Mouse (Mus musculus): ENCODE measurements around the gene Trit1. TPM values are rescaled to one million over a fixed set of nuclear protein-coding genes. Genes with fewer than 3 reads are reported as not detected.
"Not testable (repeated sequence)": the region's sequence is repeated elsewhere in the genome, so short reads cannot be mapped to it uniquely, and the experiment has no call there.

The Trit1 gene
- polyA plus RNA-seq, 1 experiment from 2014 or later, result 16.7 TPM

DNA sequence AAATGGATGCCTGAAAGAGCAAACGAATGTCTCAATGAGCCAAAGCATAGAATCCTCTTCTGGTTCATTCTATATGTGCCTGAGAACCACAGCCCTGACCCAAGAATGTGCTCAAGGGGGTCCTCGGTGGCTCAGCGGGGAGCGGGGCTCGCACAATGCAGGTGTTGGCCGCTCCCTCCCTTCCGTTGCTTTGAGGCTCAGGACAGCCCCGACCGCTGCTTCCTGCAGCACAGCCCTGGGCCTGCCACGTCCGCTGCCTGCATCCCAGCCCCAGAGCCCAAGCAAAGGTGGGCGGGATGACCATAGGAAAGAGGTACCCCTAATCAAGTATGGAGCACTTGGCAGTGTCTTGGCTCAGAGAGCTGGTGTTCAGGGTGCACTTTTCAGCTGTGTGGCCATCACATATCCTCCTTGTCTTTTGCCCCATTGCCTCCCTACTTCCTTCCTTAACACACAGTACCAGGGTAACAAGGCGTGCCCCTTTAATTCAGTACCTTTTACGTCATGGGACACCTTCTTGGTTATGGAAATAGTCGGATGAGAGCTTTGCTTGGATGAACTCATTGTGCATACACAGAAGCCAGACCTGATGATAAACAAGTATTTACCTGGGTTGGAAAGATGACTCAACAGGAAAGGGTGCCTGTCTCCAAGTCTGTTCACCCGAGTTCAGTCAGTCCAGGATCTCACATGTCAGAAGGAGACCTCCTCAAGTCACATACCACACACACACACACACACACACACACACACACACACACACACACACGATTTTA, 32.7 kb upstream of the Trit1 start:
- no peak for ATAC-seq
- 28% methylated on average over 17 of the region's 17 CpGs for WGBS
- no peaks in the 10 kb centered on the region for H3K36me3 ChIP-seq
- H3K27me3 ChIP-seq (replicated peaks), result peaks cover 12% of the 10 kb centered on the region
- H3K4me2 ChIP-seq (replicated peaks), result peak overlapping the region; percentile 25
- no peaks in the 10 kb centered on the region for H3K9me3 ChIP-seq
- no peak overlapping the region for H3K4me3 ChIP-seq (replicated peaks)
- H3K9ac ChIP-seq, result no peak overlapping the region
- H3K27ac ChIP-seq, result no peak overlapping the region
- H3K4me1 ChIP-seq (replicated peaks), result peaks cover 8% of the 10 kb centered on the region; the same call in 1 of the 2 replicates

DNA sequence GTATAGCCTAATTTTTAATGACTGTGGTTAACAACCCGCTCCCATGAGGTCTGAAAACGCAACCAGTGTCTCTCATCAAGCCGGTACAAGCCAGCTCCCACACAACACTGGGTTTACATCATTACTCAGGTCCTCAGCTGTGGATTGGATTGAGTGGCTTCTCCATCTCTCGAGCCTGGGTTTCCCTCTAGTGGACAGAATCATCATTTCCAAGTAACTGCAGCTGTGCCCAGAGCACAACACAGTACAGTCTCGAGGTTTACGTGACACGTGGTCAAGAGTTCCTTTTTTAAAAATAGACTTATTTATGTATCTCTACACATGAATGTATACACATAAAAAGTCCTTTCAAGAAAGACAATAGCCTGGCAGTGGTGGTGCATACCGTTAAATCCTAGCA, 31.3 kb upstream of the Trit1 start:
- Histone ChIP-seq H3K9me3 (no peaks in the 10 kb centered on the region), H3K9ac (no peak overlapping the region), H3K27ac (no peak overlapping the region), H3K4me2 (replicated peaks) (no peak overlapping the region), H3K4me1 (replicated peaks) (peaks cover 8% of the 10 kb centered on the region; the same call in 1 of the 2 replicates), H3K4me3 (replicated peaks) (no peak overlapping the region), H3K27me3 (replicated peaks) (peaks cover 12% of the 10 kb centered on the region), H3K36me3 (no peaks in the 10 kb centered on the region)
- ATAC-seq, result peak; percentile 72
- WGBS, result 31% methylated on average over 8 of the region's 8 CpGs

DNA sequence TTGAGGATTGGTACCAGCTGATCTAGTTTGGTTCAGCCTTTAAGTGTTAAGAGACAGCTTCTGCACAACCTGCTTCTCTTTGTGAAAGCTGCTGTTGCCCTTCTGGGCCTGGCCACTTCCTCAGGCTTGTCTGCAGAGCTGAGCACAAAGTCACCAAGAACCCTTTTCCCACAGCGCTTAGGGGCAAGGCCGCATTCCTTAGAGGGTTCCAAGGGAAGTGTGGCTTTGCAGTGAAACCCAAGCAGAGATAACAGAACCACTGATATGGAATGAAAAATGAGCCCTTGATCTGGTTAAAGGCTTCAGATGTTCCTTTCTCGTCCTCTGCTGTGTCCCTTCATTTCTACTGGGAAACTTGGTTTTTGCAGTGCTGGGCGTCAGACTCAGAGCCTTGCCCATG, 29.0 kb upstream of the Trit1 start:
- H3K27me3 ChIP-seq (replicated peaks), result peaks cover 12% of the 10 kb centered on the region
- no peaks in the 10 kb centered on the region for H3K4me1 ChIP-seq (replicated peaks)
- H3K27ac ChIP-seq, result no peak overlapping the region
- H3K9ac ChIP-seq, result no peak overlapping the region
- H3K9me3 ChIP-seq, result no peaks in the 10 kb centered on the region
- no peak overlapping the region for H3K4me3 ChIP-seq (replicated peaks)
- H3K36me3 ChIP-seq, result no peaks in the 10 kb centered on the region
- no peak overlapping the region for H3K4me2 ChIP-seq (replicated peaks)
- WGBS, result 76% methylated on average over 4 of the region's 4 CpGs
- ATAC-seq, result no peak

DNA sequence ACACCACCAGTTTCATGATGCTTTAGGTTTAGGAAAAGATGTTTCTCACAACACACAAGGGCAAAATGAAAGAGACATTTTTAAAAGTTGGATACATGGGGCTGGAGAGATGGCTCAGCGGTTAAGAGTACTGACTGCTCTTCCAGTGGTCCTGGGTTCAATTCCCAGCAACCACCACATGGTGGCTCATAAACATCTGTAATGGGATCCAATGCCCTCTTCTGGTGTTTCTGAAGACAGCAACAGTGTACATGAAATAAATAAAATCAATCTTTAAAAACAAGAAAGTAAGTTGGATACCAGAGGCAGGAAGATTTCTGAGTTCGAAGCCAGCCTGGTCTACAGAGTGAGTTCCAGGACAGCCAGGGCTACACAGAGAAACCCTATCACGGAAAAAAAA, 28.4 kb upstream of the Trit1 start:
- not testable (repeated sequence) for H3K9me3 ChIP-seq

DNA sequence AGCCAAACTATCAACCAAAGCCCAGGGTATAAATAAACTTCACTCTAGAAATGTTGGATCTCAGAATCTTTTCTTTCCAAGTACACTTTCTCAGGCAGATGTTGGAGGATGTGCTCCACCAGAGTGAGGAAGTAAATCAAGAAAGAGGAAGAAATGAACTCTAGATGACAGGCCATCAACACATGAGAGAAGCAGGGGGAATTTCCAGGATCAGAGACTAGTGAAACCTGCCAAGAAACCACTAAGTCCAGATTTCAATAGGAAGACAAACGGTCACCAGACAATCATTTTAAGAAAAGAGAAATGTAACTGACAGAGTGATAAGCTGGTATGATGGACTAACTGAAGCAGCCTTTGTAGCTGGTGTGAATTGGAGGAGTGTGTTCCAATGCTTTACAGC, 25.2 kb upstream of the Trit1 start:
- Histone ChIP-seq H3K27ac (no peak overlapping the region), H3K4me3 (replicated peaks) (no peak overlapping the region), H3K27me3 (replicated peaks) (no peaks in the 10 kb centered on the region), H3K4me1 (replicated peaks) (peaks cover 6% of the 10 kb centered on the region; the same call in 1 of the 2 replicates), H3K36me3 (no peaks in the 10 kb centered on the region), H3K9me3 (no peaks in the 10 kb centered on the region), H3K9ac (no peak overlapping the region), H3K4me2 (replicated peaks) (no peak overlapping the region)
- ATAC-seq, result no peak
- 81% methylated on average over 1 of the region's 1 CpGs for whole genome bisulfite sequencing

More for the DNA sequence above, 28.4 kb upstream of the Trit1 start:
- not testable (repeated sequence) for H3K27ac ChIP-seq; H3K9ac ChIP-seq; H3K36me3 ChIP-seq; H3K4me2 ChIP-seq (replicated peaks); ATAC-seq; H3K4me3 ChIP-seq (replicated peaks); H3K4me1 ChIP-seq (replicated peaks)
- H3K27me3 ChIP-seq (replicated peaks), result peaks cover 12% of the 10 kb centered on the region
- WGBS, result 59% methylated on average over 3 of the region's 3 CpGs

DNA sequence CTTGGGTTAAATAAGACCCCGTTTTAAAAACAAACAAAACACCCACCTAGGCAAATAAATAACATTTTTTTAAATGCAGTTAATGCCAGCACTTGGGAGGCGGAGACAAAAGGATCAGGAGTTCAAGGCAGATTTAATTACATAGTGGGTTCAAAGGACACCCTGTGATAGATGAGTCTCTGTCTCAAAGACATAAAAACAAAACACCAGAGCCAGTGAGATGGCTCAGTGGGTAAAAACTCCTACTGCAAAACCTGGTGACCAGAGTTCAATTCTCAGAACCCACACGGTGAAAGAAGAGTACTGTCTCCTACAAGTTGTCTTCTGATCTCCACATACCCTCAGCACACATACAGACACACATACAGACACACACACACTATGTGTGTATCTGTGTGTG, 24.1 kb upstream of the Trit1 start:
- 51% methylated on average over 3 of the region's 3 CpGs for WGBS
- ATAC-seq, result no peak
- H3K27ac ChIP-seq, result no peak overlapping the region

DNA sequence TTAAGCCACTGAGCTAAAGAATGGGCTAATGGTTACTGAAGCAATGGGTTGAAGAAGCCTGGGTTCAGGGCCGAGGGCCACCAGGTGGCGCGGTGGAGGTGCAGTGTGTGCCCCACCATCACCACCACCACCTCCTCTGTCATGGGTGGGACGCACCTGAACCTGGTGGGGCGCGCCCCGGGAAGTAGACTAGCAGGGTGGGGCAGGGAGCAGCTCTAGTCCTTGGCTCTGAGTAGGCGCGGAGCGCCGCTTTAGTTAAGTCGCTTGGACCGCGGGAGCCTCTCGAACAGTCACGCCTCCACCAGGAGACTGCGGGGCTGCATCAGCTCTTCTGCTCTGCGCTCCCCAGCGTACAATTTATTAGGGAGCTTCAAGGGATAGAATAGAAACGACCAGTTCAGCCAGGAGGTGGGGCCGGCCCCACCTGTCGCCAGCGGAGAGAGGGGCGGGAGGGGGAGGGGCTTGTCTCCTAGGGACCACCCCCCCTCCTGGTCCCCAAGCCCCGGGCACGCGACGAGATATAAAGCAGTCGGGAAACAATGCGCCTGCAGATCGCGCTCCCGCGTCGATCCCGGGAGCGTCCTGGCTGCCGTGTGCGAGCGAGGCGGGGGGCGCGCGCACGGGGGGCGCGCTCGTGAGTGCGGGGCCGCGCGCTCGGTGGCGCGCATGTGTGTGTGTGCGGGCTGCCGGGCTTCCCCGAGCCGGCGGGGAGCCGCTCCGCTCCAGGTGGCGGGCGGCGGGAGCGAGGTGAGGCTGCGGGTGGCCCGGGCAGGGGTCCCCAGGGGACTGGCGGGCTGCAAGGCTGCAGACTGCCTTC, 20.8 kb upstream of the Trit1 start, which contains the start of gene Mycl:
TSS of gene Mycl (plus strand) at position 249 of the 817 bp plus-strand sequence.
- Histone ChIP-seq H3K36me3 (no peaks in the 10 kb centered on the region), H3K4me2 (replicated peaks) (peak within 1 kb of the TSS; percentile 98), H3K9ac (peak within 1 kb of the TSS; percentile 80), H3K27me3 (replicated peaks) (0 out of 2 replicates have a peak, but pooled peaks cover 2% of the 10 kb centered on the region), H3K4me1 (replicated peaks) (peaks cover 19% of the 10 kb centered on the region), H3K9me3 (no peaks in the 10 kb centered on the region), H3K27ac (peak within 1 kb of the TSS; percentile 81), H3K4me3 (replicated peaks) (peak within 1 kb of the TSS; percentile 74)
- WGBS, result under 1% methylated on average over 68 of the region's 69 CpGs
- peak; percentile 88 for ATAC-seq

More for the DNA sequence above, 24.1 kb upstream of the Trit1 start:
- peaks cover 14% of the 10 kb centered on the region; the same call in 1 of the 2 replicates for H3K4me1 ChIP-seq (replicated peaks)
- no peak overlapping the region for H3K9ac ChIP-seq
- no peaks in the 10 kb centered on the region for H3K27me3 ChIP-seq (replicated peaks)
- no peak overlapping the region for H3K4me3 ChIP-seq (replicated peaks)
- no peaks in the 10 kb centered on the region for H3K36me3 ChIP-seq
- no peak overlapping the region for H3K4me2 ChIP-seq (replicated peaks)
- no peaks in the 10 kb centered on the region for H3K9me3 ChIP-seq

DNA sequence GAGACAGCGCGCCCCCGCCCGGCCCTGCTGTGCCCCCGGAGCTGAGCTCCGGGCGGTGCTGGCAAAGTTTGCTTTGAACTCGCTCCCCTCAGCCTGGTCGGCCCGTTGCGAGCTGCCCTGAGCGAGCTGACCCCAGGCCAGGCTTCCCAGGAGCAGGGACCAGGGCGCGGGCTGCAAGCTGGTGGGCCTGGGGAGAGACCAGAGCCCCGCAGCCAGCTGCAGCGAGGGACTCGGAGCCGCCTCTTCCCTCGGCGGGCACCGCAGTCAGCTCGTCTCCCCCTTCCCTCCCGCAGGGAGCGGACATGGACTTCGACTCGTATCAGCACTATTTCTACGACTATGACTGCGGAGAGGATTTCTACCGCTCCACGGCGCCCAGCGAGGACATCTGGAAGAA, 20.2 kb upstream of the Trit1 start:
- H3K9me3 ChIP-seq, result no peaks in the 10 kb centered on the region
- 0 out of 2 replicates have a peak, but pooled peaks cover 2% of the 10 kb centered on the region for H3K27me3 ChIP-seq (replicated peaks)
- peak overlapping the region; percentile 81 for H3K27ac ChIP-seq
- peak overlapping the region; percentile 98 for H3K4me2 ChIP-seq (replicated peaks)
- H3K4me3 ChIP-seq (replicated peaks), result peak overlapping the region; percentile 74
- peak overlapping the region; percentile 80 for H3K9ac ChIP-seq
- no peaks in the 10 kb centered on the region for H3K36me3 ChIP-seq
- WGBS, result under 1% methylated on average over 32 of the region's 32 CpGs
- peaks cover 19% of the 10 kb centered on the region for H3K4me1 ChIP-seq (replicated peaks)
- ATAC-seq, result peak; percentile 50

DNA sequence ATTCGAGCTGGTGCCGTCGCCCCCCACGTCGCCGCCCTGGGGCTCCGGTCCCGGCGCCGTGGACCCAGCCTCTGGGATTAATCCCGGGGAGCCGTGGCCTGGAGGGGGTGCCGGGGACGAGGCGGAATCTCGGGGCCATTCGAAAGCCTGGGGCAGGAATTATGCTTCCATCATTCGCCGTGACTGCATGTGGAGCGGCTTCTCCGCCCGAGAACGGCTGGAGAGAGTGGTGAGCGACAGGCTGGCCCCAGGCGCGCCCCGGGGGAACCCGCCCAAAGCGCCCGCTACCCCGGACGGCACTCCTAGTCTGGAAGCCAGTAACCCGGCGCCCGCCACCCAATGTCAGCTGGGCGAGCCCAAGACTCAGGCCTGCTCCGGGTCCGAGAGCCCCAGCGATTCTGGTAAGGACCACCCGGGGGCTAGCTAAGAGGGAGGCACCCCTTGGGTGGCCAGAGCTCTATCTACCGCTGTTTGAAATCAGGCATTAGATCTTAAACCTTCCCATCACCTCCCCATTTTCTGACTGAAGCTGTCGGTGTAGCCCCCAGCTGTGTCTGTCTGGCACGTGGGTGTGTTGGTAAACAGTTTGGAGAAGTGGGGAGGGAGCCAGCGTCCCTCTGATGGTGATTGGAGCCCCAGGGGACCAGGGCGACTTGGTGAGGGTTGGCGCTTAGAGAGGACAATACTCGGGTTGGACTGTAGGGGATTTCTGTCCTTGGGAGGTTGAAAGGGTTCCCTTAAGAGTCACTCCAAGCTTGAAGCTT, 19.6 kb upstream of the Trit1 start:
- H3K4me3 ChIP-seq (replicated peaks), result peak overlapping the region; percentile 74
- peak; percentile 27 for ATAC-seq
- peak overlapping the region; percentile 81 for H3K27ac ChIP-seq
- peaks cover 19% of the 10 kb centered on the region for H3K4me1 ChIP-seq (replicated peaks)
- WGBS, result under 1% methylated on average over 45 of the region's 47 CpGs
- H3K9ac ChIP-seq, result peak overlapping the region; percentile 80
- 0 out of 2 replicates have a peak, but pooled peaks cover 2% of the 10 kb centered on the region for H3K27me3 ChIP-seq (replicated peaks)
- H3K4me2 ChIP-seq (replicated peaks), result peak overlapping the region; percentile 98
- H3K9me3 ChIP-seq, result no peaks in the 10 kb centered on the region
- no peaks in the 10 kb centered on the region for H3K36me3 ChIP-seq

DNA sequence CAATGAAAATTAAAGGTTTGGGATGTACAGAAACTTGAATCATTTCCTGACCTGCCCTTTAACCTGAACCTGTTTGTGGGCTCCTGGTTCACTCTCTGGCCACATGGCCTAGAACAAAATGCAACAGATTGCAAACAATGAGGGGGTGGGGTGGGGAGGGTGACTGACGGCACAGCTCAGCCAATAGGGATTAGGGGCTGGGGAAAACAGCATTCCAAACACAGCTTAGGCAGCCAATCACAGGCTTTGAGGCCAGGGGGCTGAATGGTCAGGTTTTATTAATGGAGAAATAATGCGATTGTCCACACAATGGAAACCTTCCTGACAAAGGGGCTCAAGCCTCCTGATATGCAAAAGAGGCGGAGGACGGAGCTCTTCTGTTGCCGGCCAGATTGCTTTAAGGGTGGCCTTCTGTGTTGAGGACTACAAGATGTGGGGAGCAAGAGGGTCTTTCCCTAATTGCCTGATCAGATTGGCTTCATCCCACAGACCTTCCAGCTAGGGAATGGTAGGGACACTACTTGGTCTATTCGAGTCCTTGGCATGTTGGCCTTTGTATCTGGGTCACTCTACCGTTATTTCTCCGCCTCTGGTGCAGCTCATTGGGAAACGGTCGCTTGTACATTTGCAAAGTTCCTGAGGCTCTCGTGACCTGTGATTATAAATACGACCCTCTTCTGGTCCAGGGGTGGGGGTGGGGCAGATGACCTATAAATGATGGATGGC, 17.7 kb upstream of the Trit1 start:
- Histone ChIP-seq H3K36me3 (no peaks in the 10 kb centered on the region), H3K27ac (no peak overlapping the region), H3K4me2 (replicated peaks) (peak overlapping the region; percentile 35), H3K4me3 (replicated peaks) (0 out of 2 replicates have a peak overlapping the region, but pooled peaks have one; percentile 2), H3K9me3 (no peaks in the 10 kb centered on the region), H3K4me1 (replicated peaks) (peaks cover 19% of the 10 kb centered on the region), H3K9ac (no peak overlapping the region), H3K27me3 (replicated peaks) (0 out of 2 replicates have a peak, but pooled peaks cover 2% of the 10 kb centered on the region)
- no peak for ATAC-seq
- 23% methylated on average over 12 of the region's 12 CpGs for WGBS

DNA sequence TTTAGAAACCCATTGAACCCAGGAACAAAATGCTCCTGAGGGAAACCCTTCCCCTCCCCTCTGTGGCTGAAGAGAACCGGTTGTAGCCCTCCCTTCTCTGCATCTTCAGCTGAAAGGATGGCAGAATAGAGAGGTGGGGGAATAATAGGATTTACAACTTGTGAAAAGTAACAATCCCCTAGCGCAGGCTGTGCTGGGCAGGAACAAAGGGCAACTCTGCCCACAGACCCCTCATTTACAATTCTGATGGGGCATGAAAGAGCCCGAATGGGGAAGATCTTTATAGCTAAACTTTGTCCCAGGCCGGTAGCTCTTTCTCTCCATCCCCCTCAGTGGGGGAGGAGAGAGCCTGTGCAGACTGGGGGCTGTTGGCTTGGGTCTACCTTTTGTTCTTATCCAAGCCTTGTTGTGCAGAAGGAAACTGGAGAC, 17.1 kb upstream of the Trit1 start:
- H3K9me3 ChIP-seq, result no peaks in the 10 kb centered on the region
- peaks cover 19% of the 10 kb centered on the region for H3K4me1 ChIP-seq (replicated peaks)
- no peak overlapping the region for H3K9ac ChIP-seq
- no peak for ATAC-seq
- H3K36me3 ChIP-seq, result no peaks in the 10 kb centered on the region
- H3K4me2 ChIP-seq (replicated peaks), result no peak overlapping the region
- H3K4me3 ChIP-seq (replicated peaks), result no peak overlapping the region
- 41% methylated on average over 4 of the region's 4 CpGs for WGBS
- H3K27me3 ChIP-seq (replicated peaks), result 0 out of 2 replicates have a peak, but pooled peaks cover 2% of the 10 kb centered on the region
- H3K27ac ChIP-seq, result no peak overlapping the region
